Mouse (Mus musculus) embryonic fibroblast, embryonic 13.5 days (primary cell): ENCODE measurements at regions not wholly inside any gene's neighbourhood (a gene's known extent, or its start where the extent isn't known, plus 50 kb on each side); places are given as distances from the start of the nearest gene placed in this dataset.

ENCODE experiments used
- CTCF ChIP-seq: IDR thresholded peaks from 2 replicates; pipeline ENCODE4 v1.5.1; 2011; ENCODE audit warnings: mild to moderate bottlenecking, control low read depth, low read length, moderate library complexity, borderline replicate concordance; ENCODE audit not compliant: insufficient read depth
- POLR2A ChIP-seq: IDR thresholded peaks from 2 replicates; pipeline ENCODE4 v1.6.1; 2011; ENCODE audit warnings: low read depth, mild to moderate bottlenecking, control low read depth, low read length, moderate library complexity

GRCm38 (mm10) chr4:142589084-142589741, 350.0 kb upstream of the Kazn start:
- TF ChIP-seq POLR2A (no peak), CTCF (no peak)
